Mouse (Mus musculus) urinary bladder, postnatal 36 days (tissue): ENCODE measurements at regions not wholly inside any gene's neighbourhood (a gene's known extent, or its start where the extent isn't known, plus 50 kb on each side); places are given as distances from the start of the nearest gene placed in this dataset.

Experiments
- DNase-seq, 2 experiments: peaks; one replicate each; pipeline ENCODE4 v3.0.0; 2022; ENCODE audit warnings: low spot score in 2 of 2, mixed read lengths in 1 of 2

- no peak for DNase-seq
Measured at GRCm38 (mm10) chr3:38579781-38580180, 95.1 kb upstream of the Ankrd50 start.

GRCm38 (mm10) chr3:38577890-38578628 is 93.4 kb upstream of the Ankrd50 start:
- DNase-seq, result no peak

- DNase-seq, result no peak
Measured at GRCm38 (mm10) chr3:38573594-38573993, 89.0 kb upstream of the Ankrd50 start.

GRCm38 (mm10) chr3:38572159-38572558 is 87.5 kb upstream of the Ankrd50 start:
- no peak for DNase-seq

DNA sequence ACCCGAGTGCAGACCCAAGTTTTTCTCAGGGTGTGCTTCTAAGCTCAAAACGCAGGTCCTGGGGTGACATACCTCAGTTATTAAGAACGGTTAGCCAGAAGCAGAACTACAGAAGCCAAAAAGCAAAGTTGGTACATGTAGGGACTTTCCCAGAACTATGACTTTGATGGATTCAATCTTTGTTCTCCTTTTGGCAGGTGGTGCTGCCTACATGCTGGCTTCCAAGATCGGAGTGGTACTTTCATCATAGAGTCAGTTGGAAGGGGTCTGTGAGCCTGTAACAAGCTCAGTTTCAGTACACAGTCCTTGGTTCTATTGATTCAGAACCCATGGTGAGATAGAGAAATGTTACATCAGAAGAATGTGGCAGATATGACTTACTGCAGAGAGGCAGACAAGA is 86.6 kb upstream of the Ankrd50 start:
- no peak for DNase-seq

DNA sequence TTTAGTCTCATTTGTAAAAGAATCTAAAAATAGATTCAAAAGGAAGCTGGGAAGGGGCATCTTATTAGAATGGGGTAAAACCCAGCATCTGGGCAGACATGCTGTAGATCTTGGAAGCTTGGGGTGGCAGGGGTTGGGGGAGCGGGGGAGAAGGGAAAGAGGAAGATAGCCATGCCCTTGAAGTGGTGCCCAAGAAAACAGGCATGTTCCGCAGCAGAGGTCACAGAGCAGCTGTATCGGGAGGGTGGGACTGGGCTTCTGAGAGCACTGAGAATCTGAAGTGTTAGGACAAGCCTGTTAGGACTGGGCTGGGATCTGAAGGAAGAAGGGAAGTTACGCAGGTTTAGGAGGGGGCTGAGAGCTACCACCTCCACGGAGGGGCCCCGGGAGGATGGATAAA is 84.4 kb upstream of the Ankrd50 start:
- DNase-seq, result no peak

DNA sequence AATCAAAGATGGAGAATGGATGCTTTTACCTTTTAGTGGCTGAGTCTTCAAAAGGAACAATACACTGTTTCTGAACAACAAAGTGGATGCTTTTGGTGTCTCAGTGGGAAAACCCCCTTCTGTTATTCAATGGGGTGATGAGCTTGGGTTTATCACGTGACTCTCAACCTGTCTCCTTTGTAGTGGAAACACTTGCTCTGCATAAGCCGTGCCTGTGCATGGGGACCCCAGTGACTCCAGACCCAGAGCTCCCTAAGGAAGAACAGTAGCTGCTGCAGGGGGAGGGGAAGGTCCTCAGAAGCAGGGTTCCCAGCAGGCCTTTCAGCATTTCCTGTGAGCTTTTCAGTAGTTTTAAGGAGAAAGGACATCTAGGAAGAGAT is 83.9 kb upstream of the Ankrd50 start:
- no peak for DNase-seq

DNA sequence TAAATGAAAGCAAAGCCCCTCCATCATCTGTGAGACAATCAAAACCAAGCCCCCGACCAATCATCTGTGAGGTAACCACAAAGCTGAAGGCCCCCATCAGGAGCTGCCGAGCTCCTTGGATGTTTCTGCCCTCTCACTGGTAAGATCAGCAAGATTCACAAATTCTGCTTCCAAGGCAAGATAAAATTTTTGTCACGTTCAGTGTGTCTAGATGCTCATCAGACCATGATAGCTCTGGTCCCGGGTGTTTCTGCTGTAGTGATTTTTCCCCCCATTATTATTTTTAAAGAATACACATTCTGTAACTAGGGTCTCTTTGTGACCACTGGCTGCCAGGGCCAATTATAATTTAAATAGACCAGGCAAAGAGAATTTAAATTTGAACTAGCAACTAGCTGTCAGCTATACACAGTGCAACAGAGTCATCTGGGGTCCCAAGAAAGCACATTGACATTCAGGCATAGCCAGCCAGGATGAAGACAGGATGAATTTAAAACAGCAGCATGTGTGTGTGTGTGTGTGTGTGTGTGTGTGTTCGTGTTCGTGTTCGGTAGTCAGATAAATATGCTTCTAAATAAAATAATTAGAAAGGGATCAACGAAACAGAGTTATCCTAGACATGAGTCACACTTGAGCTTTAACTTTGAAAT is 83.4 kb upstream of the Ankrd50 start:
- no peak for DNase-seq

DNA sequence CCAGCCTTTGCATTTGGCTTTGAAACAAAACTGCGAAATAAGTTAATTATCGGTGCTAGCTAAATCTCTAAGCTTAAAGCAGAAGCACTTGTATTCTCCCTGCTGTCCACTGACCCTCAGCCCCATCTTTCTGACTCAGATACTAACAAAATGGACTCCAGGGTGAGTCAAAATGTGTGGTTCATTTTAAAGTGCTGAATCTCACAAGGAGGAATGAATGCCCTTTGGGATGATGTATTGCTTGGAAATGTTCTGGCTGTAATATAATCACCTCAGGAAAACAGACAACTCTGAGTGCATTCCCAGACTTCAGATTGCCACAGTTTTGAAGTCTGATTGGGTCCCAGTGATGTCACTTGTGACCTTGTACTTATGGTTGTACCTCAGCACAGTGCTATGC is 81.9 kb upstream of the Ankrd50 start:
- no peak for DNase-seq

- DNase-seq, result no peak
Measured at GRCm38 (mm10) chr3:38564844-38565243, 80.2 kb upstream of the Ankrd50 start.

DNA sequence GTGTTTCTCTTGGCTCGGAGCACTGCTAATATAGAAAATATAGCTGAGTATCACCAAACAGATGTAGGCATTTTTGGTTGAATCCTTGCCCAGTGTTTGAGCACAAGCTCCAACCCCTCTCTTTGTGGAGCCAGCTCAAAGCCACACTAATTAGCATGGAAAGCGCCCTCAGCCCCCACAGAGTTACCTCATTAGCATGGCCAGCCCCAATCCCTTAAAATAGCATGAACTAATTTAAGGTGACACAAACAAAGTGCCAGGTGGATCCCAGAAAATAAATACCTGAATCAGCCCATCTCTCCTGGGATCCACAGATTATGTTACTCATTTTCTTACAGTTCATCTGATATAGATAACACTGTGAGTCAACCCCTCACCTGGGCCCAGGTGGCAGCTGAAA is 79.7 kb upstream of the Ankrd50 start:
- DNase-seq, result no peak

DNA sequence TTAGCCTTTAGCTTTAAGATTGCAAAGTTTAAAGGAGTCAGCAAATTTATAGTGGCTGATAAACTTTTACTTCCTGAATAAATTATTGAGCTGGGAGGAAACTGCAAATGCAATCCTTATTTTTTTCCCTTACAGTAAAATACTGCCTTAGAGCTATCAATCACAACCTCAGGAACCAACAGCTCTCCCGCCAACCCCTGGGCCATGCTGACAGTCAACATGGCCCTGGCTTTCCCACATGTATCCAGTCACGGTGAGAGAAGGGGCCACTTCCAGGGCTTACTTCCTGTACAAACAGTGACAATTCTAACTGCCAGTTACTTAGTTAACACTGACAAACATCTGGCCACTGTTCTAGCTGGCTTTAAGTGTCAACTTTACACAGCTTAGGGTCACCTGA is 76.5 kb upstream of the Ankrd50 start:
- DNase-seq, result no peak

DNA sequence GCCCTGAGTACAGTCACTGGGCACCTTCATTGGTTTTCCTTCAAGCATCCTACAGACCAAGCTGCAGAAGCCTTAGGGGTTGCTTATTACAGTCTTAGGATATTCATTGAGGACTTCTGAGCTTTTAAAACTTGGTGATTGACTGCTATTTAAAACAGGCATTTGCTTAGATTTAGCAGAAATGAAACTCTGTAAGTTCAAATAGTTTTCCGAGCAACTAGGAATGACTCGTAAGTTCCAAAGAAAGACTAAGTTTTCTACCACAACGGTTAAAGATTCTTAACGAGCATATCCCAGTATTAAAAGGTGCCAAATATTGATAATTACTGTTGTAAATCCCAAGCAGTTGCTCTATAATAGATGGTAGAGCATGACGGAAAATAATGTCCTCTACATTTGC is 71.3 kb upstream of the Ankrd50 start:
- DNase-seq, result no peak

DNA sequence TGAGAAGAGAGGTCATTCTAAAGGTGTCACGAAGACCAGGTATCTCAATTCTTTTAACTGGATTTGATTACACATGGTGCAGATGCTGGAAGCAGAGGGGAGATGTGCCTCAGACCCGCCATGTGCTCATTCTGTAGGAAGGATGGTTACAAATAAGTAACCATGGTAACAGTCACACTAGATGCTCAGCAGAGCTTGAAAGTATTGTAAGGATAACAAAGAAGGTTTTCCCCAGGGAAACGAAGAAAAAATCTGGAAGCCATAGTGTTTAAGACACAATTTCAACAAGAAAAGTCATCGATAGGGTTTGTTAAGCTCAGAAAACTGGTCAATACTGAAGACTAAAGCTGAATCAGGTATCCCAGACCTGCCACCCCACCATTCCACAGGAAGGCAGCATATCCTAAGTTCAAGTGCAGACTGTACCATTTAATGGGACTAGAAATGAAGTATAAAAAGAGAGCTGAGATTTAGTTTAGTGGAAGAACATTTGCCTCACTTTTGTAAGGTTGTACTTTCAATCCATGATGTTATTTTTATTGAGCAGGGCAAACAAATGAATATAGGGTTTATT is 68.9 kb upstream of the Ankrd50 start:
- DNase-seq, result no peak

DNA sequence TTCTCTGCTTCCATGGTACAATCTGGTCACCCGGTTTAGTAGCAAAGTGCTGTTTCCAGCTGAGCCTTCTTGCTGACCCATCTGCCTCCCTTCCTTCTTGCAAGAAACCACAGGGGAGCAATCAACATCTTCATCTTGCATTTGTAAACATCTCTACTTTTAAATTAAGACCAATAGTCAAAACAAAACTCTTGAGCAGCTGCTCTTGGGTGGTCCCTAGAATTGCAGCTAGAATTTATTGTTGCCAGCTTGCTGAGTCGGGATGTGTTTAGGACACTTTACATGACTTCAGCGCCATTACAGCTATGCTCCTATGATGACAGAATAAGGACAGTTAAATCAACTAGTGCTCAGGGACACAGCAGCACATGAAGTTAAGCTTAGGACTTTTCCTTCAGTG is 62.4 kb upstream of the Ankrd50 start:
- DNase-seq, result no peak

DNA sequence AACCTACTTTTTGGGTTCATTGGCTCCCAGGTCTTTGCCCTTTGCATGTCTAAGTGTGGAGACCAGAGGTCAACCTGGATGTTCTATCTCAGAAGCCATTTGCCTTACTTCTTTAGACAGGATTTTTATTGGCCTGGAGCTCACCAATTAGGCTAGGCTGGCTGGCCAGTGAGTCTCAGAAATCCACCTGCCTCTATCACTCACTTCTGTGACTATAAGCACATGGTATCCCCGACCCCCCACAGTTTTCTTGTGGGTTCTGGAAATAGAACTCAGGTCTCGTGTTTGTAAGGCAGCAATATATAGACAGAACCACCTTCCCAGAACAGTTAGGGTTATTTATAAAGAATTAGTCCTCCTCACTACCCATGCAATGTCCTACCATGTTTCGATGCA is 60.9 kb upstream of the Ankrd50 start:
- DNase-seq, result no peak

GRCm38 (mm10) chr3:38544718-38545500 is 60.3 kb upstream of the Ankrd50 start:
- no peak for DNase-seq

DNA sequence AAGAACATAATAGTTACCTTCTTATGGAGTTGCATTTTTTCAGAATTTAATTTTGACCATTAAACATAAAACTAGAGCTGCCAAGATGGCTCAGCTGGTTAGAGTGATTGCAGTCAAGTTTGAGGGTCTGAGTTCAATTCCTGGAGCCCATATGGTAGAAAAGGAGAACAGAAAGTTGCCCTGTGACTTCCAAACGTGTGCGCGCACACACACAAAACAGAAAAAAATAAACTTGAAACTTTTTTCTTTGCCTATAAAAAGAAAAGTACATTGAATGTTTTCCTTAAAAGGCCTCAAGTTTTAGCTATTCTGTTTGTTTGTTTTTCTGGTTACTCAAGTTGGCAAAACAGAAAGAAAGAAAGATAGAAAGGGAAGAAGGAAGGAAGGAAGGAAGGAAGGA is 59.2 kb upstream of the Ankrd50 start:
- DNase-seq, result no peak

DNA sequence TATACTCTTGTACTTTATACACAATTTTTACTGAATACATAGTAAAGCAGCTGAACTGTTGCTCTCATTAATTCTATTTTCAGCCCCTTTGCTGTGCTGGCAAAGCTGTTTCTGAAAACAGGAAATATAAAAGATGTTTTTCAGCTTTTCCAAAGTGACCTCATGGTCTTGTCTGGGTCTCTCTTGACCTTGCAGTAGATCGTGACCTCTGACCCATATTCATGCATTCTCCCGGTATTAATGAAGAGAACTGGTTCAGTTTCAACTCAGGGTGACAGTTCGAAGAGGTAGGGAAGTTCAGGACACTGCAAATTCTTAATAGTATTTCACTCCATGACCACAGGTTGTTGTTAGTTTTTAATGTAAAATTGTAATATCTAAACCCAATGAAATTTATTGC is 56.7 kb upstream of the Ankrd50 start:
- DNase-seq, result no peak

GRCm38 (mm10) chr3:38538309-38538708 is 53.7 kb upstream of the Ankrd50 start:
- no peak for DNase-seq

DNA sequence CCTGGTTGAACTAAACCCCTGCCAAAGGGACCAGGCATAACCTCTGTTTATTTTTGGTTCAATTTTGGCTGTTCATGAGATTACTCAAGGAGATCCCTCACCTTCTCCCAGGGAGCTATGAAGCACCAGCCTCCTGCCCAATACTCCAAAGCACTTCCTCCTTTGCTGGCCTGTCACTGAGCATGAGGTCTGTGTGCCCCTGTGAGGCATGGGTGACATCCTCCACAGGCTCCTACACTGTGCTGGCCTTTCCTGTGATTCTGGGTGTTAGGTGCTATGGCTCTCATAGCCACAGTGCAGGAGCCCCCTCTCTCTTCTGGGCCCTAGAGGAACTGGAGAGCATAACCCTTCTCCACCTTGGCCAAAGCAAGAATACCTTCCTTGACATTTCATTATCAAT is 53.1 kb upstream of the Ankrd50 start:
- DNase-seq, result no peak
